Mouse (Mus musculus) ovary, postnatal 14 days (tissue): ENCODE measurements around the gene Gcc2.
"Not testable (repeated sequence)": the region's sequence is repeated elsewhere in the genome, so short reads cannot be mapped to it uniquely, and the experiment has no call there.

Experiments used
- DNase-seq: peaks from one replicate; pipeline ENCODE4 v3.0.0; 2022; ENCODE audit warnings: low spot score

Gcc2 gene

DNA sequence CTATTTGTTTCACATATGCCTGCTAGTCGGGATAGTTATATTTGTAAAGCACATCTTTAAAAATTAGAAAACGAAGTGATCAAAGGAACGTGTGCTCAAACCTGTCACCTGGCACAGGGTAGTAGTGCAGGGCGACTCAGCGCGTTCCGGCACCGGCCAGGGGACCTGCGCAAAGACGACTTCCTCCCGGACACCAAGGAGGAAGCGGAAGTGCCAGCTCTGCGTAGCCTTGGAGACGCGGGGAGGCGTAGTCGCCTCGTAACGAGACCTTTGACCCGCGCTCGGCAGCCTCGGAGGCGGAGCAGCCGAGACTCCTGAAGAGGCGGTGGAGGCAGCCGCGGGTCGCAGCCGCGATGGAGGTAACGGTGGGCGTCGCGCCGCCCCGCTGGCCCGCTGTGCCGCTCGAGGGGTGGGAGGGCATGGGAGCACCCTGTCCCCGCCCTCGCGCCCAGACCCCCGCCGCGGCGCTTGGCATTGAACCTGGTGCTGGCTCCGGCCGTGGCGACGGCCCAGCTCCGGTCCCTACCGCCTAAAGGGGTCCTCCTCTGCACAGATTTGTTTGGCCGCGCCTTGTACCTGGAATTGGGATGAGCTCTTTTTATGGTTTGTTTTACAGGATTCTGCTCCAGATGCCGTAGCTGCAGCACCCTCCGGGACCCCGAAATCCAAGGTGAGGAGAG lies at the start of gene Gcc2:
Gene Gcc2 (plus strand): TSS at position 285 of the 680 bp plus-strand sequence.
- peak; percentile 86 for DNase-seq

DNA sequence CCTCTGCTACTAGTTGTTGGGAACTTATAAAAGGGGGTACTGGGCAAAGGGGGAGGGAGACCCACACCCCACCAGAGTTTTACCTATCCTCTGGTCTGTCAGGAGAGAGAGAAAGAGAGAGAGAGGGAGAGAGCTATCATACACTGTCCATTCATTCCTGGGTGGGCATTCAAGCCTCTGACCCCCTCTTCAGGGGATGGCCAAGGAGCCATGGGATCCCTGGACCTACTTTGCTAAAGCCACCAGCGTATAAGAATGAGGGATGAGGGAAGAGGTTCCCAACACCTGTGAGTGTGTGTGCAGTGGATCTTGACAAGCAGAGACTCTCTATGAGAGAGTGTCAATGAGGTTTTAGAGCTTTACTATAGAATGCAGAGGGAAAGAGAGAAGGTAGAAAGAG lies 49.3 kb upstream of the Gcc2 start:
- no peak for DNase-seq

DNA sequence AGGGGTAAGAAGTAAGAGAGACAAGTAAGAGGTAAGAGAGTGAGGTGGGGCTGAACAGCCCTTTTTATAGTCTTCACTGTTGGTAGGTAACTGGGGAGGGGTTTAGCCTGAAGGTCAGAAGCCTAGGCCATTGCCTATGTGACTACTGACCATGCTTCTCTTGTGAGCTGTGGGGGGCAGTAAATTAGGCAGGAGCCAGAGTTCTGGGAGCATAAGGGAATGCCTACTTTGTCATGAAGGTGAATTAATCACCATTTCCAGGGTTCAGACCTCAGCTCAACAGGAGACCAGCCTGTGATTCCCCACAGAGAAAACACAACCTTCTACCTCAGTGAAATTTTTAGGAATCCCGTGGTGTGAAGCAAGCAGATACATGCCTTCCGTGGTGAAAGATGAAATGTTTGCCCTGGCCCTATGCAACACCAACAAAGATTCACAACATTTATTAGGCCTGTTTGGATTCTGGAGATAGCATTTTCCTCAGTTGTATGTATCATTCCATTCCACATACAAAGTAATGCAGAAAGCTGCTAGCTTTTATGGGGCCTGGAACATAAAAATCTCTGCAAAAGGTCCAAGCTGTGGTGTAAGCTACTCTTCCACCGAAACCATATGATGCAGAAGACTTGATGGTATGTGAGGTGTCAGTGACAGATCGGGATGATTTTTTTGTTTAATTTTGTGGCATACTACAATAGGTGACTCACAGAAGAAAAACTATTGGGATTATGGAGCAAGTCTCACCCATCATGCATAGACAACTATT lies 48.5 kb upstream of the Gcc2 start:
- no peak for DNase-seq

DNA sequence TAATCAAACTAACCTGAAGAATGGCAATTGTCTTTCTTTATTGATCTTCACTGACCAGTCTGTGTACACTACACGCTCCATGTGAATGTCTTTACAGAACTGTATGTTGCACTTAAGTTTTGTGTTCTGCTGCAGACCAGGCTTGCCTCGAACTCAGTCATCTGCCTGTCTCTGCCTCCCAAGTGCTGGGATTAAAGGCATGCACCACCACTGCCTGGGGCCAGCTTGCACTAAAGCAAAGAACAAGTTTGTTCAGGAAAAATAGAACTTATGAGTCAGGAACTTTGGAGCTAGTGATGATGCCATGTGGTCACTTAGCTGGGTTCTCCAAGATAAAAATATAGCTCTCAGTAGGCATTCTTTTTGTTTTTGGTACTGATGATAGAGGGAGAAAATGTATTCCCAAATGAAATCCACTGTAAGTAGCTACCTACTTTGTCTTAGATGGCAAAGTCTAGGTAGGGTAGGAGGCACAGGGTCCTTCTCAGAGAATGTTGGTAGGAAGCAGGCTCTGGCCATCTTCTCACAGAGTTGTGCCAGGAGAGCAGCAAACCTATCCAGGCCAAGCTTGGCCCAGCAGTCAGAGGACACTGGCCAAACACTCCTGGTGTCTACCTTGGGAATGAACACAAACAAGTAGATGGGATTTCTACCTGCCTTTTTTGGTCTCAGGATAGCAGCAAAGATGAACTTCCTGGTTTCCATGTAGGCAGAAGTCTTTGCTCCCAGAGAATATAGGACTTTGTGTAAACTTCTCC lies 45.4 kb upstream of the Gcc2 start:
- no peak for DNase-seq

DNA sequence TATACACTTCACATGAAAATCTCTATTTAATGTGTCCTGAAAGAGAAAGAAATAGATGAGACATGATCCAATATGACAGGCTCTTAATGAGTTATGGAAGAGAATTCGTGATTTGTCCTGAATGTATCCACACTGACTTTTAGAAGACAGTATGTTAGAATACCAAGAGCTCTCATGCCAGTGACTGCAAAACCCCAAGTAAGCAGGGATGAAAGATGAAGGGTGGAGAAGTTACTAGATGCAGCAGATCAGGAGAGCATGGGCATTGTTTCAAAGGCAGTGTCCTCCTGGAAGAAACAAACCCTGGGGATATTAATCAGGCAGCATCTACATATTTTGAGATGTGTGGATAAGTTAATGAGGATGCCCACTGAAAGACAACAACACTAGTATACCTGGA lies 44.8 kb upstream of the Gcc2 start:
- DNase-seq, result no peak

DNA sequence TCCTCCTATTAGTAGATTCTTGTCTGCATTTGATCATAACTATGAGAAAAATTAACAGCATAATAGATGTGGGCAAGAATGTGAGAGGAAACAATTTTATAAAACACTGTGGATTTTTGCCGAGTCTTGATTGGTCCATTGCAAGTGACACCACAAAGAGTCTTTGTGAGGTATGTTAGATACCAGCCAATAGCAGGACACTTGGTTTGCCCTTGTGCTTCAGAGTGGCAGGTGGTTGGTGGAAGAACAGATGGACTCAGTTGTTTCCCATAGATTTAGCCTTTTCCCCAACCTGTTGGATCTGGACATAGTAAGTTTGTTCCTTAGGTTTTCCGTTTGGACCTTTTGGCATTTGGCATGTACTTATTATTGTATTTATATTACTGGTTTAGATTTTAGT lies 44.1 kb upstream of the Gcc2 start:
- DNase-seq, result no peak

DNA sequence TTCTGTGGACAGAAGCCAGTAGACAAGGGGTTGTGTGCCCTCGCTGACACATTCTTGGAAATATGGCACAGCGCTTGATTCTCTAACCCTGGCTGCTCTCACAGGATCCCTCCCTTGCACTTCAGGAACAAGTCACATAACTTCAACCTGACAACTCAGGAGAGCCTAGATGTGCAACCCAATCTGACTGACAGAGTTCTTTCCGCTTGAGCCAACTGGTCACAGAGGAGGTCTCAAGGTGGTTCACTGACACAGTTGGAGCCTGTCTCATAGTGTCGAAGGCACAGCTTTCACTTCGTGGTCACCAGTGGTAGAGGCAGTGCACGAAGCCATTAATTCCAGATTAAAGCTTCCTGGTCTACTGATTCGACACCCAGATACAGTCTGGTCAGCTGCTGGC lies 43.1 kb upstream of the Gcc2 start:
- no peak for DNase-seq

DNA sequence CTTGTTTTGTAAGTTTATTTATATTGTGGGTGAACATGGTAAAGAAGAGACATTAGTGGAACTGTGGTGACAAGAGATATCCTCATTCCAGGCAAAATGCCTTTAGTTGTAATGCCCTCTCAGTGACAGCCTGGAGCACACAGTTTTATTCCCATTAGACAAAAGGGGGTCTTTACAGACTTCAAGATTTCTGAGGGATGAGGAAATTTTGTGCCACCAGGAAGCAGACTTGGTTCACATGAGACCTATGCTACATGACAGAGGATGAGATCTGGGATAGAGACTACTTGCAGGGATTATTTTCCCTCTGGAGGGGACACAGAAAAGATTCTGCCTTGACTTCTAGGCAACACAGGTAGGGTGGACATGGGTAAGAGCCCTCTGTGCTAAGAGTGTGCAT lies 40.8 kb upstream of the Gcc2 start:
- DNase-seq, result no peak

DNA sequence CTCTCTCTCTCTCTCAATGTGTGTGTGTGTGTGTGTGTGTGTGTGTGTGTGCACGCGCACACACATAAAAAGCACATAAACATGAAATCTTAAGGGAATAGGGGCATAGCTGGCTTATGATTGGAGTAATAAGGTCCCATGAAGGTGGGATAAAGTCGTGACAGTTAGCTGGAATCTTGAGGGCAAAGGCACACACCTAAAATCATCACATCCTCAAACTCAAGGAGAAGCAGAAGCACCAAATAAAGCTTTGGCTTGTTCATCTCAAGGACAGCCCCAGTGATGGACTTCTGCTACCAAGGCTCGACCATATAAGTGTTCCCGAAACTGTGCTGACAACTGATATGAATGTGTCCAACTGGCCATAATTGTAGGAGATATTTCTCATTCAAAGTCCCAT lies 40.4 kb upstream of the Gcc2 start:
- DNase-seq, result no peak

DNA sequence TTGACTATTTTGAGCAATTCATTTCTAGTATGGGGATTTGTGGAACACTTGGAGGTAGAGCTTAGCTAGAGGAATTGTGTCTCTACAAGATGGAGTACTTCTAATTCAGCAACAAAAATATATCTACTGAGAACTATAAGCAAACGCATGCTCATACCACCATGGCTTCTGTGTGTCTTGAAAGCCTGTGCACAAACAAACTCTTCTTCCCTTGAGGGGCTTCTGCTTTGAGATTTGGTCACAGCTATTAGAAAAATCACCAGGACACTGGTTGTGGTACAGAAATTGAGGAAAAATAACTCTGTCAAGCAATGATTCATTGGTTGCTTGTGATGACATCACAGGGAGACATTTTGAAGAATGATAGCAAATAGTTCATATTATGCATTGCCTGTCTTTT lies 39.9 kb upstream of the Gcc2 start:
- DNase-seq, result no peak

DNA sequence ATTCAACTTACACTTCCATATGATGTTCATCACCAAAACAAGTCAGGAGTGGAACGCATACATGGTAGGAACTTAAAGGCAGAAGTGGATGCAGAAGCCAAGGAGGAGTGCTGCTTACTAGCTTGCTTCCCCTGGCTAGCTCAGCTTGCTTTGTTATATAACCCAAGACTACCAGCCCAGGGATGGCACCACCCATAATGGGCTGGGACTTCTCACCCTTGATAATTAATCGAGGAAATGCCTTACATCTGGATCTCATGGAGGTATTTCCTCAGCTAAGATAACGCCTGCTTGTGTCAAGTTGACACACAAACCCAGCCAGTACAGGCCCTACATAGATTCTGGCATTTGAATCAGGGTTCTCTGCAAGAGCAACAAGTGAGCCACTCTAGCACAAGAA lies 37.9 kb upstream of the Gcc2 start:
- DNase-seq, result no peak

DNA sequence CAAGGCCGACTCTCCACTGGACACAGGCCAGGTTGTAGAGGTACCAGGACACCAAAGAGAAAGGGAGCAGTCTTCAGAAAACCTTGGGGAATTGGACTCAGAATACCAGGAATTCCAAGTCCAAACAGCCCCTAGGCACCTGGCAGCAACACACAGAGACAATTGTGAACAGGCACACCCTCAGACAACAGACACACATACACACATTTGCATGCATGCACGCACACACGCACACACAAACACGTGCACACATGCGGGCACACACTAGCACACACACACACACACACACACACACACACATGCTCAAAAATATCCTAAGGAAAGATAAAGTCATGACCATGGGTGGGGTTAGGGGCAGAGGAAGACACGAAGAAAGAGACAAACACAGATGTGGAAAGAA lies 34.6 kb upstream of the Gcc2 start:
- DNase-seq, result no peak

DNA sequence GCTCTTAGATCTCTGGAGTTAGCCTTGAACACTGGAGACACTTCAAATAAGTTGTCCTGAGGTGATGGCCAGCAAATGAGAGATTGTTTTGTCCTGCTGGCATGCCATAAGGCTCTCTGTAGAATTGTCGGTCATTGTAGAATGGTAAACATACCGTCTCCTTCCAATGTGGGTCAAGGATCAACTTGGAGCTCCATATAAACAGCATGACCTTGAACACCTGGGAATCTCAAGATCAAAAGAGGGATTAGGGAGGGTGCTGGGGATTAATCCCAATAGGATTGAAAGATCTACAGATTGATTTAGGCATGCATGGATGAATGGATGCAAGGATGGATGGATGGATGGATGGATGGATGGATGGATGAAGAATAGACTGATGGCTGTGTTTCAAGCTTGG lies 33.7 kb upstream of the Gcc2 start:
- DNase-seq, result not testable (repeated sequence)

DNA sequence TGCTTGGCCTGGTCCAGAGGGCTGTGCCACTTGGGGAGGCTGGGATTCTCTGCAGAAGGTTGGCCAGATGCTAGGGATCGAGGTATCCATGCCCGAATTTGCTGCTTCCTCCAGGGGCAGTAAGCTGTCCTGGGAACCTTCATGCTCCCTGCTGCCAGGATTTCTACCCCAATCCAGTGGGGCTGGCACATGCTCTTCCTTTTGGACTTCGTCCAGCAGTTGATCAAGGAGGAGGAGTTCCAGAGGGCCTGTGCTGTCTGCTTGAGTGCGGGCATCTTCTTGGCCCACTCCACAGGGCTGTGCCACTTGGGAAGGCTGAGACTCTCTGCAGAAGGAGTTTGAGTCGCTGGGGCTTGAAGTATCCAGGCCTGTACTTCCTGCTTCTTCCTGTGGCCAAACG lies 32.1 kb upstream of the Gcc2 start:
- DNase-seq, result not testable (repeated sequence)

DNA sequence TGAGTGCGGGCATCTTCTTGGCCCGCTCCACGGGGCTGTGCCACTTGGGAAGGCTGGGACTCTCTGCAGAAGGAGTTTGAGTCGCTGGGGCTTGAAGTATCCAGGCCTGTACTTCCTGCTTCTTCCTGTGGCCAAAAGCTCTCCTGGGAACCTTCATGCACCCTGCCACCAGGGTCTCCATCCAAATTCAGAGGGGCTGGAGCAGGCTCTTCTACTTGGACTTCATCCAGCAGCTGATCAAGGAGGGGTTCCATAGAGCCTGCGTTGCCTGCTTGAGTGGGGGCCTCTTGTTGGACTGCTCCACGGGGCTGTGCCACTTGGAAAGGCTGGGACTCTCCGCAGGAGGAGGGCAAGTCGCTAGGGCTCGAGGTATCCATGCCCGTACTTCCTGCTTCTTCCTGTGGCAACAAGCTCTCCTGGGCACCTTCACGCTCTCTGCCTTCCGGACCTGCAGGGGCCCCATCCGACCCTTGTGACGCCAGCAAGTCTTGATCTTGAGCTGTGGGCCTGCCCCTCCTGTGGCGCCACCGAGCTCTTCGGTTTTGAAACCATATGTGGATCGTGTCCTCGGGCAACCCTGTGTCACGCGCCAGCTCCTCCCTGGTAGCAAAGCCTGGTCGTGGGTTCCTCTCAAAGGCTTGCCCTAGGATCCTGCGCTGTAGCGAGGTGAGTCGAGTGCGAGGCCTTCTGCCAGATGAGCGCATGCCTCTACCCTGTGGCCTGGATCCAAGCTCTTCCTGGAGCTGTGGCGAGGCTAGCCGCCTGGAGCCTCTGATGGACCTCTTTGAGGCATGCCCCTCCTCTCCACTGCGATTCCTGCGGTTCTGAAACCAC lies 31.1 kb upstream of the Gcc2 start:
- DNase-seq, result peak; percentile 64

DNA sequence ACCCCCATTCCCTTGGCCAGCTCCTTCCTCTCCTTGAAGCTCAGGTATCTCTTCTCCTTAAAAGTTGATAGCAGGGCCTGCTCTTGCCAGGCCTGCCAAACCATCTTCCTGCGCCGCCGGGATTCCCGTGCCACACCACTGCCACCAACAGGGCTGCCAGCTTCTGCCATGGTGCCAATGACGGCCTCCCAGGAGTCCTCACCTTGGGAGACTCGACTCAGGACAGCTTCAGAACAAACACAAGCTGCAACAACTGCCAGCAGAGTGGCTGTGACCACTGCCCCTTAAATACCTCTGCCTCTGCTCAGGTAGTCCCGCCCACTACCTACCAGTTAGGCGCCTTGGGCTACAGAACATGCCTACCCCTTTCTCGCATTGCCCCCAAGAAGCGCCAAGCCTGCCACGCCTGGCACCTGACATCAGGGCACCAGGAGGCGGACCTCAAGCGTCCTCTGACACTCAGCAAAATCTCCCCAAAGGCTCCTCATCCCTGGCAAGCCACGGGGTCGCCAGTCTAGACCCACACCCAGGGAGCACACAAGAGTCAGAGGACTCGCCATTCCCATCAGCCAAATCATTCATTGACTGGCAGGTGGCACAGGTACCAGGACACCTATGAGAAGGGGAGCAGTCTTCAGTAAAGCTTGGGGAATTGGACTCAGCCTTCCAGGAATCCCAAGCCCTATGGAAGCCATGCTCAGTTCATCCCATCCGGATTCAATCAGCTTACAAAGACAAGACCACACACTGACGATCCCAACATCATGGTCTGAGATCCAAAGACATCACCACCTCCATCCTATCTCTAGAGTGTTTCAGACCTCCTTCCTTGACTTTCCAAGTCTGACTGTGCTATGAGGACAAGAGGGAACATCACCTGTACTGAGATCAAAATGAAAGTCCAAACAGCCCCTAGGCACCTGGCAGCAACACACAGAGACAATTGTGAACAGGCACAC lies 30.2 kb upstream of the Gcc2 start, which contains the start of gene AW822073:
Gene AW822073 (minus strand): TSS at position 104 of the 959 bp plus-strand sequence.
- DNase-seq, result not testable (repeated sequence)

DNA sequence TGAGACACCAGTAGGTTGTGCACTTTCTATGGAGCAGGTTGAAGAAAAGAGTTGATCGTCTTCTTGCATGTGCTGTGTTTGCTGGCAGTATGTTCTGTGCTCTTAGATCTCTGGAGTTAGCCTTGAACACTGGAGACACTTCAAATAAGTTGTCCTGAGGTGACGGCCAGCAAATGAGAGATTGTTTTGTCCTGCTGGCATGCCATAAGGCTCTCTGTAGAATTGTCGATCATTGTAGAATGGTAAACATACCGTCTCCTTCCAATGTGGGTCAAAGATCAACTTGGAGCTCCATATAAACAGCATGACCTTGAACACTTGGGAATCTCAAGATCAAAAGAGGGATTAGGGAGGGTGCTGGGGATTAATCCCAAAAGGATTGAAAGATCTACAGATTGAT lies 28.9 kb upstream of the Gcc2 start:
- DNase-seq, result not testable (repeated sequence)

DNA sequence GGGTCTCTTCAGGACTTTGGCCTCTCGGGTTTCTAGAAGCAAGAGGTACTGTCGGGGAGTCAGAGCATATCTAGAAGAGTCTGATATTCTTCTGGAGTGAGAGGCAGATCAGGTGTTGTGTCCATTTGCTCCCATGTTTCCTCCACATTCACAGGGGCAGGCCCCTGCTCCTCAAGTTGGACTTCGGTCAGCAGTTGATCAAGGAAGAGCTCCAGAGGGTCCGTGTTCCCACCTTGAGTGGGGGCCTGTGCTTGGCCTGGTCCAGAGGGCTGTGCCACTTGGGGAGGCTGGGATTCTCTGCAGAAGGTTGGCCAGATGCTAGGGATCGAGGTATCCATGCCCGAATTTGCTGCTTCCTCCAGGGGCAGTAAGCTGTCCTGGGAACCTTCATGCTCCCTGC lies 27.5 kb upstream of the Gcc2 start:
- not testable (repeated sequence) for DNase-seq

DNA sequence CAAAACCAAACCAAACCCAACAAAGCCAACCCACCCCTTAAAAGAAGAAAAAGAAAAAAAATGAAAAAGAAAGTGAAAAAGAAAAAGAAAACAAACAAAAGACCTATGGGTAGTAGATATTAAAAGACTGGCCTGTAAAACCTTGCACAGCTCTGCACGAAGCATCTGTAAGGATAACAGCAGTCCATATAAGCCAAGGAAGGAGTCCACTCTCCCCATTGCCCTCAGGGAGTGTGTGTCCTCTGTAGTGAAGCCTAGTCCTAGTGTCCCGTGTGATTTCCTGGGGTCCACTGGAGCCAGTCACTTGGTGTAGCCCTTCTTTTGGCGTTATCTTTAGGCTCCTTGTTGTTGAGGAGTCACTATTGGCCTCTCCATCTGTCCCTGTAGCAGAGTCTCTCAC lies 25.3 kb upstream of the Gcc2 start:
- DNase-seq, result not testable (repeated sequence)

DNA sequence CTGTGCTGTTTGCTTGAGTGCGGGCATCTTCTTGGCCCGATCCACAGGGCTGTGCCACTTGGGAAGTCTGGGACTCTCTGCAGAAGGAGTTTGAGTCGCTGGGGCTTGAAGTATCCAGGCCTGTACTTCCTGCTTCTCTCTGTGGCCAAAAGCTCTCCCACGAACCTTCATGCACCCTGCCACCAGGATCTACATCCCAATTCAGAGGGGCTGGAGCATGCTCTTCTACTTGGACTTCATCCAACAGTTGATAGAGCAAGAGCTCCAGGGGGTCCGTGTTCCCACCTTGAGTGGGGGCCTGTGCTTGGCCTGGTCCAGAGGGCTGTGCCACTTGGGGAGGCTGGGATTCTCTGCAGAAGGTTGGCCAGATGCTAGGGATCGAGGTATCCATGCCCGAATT lies 24.2 kb upstream of the Gcc2 start:
- DNase-seq, result not testable (repeated sequence)
